Mouse (Mus musculus): ENCODE data around the gene Tmem106a.

- no peak for TF ChIP-seq GATA1 (IDR thresholded peaks at IDR 0.05; ENCODE audit: low read length)
- TF ChIP-seq TAL1 (IDR thresholded peaks at IDR 0.05; ENCODE audit: low read length) = no peak
Measured at GRCm38 (mm10) chr11:101553354-101553930, 28.6 kb upstream of the Tmem106a start.
